Mouse (Mus musculus) left cerebral cortex, adult 9 months (tissue): ENCODE measurements around the gene Habp2.
"Not testable (repeated sequence)": the region's sequence is repeated elsewhere in the genome, so short reads cannot be mapped to it uniquely, and the experiment has no call there.

ENCODE experiments used
- DNase-seq, 2 experiments: peaks; one replicate each; pipeline ENCODE4 v3.0.0; 2022; ENCODE audit warnings: low spot score in 2 of 2

The Habp2 gene

GRCm38 (mm10) chr19:56357374-56357708 is 70.4 kb downstream of the Habp2 start:
- not testable (repeated sequence) for DNase-seq

GRCm38 (mm10) chr19:56358890-56359289 is 72.0 kb downstream of the Habp2 start:
- no peak for DNase-seq

GRCm38 (mm10) chr19:56363721-56364460 is 77.0 kb downstream of the Habp2 start:
- DNase-seq: no peak

- no peak for DNase-seq
Measured at GRCm38 (mm10) chr19:56364563-56364962, 77.6 kb downstream of the Habp2 start.

- no peak for DNase-seq
Measured at GRCm38 (mm10) chr19:56366168-56366567, 79.2 kb downstream of the Habp2 start.

- DNase-seq: no peak
Measured at GRCm38 (mm10) chr19:56366625-56367024, 79.7 kb downstream of the Habp2 start.

GRCm38 (mm10) chr19:56367778-56368177 is 80.8 kb downstream of the Habp2 start:
- no peak for DNase-seq

- DNase-seq: no peak
Measured at GRCm38 (mm10) chr19:56368912-56369311, 82.0 kb downstream of the Habp2 start.
